Mouse (Mus musculus): ENCODE results near the gene Ctcfl.
A peak's percentile ranks its signal among the peaks of the same experiment; 100 is the strongest.
"Not testable (repeated sequence)": the region's sequence is repeated elsewhere in the genome, so short reads cannot be mapped to it uniquely, and the experiment has no call there.

Ctcfl gene

DNA sequence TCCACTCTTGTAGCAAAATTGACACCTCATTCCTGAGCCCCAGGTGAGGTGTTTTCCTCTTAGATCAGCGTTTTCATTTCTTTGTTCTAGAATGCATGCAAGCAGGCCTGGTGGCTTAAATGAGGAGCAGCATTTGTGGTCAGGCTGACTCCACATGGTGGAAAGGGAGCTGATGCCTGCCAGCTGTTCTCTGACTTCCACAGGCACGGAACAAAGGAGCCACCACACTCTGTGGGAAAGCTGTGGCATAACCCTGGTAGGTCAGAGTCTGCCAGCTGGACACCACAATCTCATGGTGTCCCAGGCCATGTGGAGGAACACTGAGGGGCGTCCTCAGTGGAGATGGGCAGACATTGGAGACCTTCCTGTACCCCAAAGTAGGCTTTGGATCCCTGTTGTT lies 26.5 kb upstream of the Ctcfl start:
- no peak for DNase-seq (ENCODE audit: low read depth in 1 of 2, low spot score in 2 of 2)

DNA sequence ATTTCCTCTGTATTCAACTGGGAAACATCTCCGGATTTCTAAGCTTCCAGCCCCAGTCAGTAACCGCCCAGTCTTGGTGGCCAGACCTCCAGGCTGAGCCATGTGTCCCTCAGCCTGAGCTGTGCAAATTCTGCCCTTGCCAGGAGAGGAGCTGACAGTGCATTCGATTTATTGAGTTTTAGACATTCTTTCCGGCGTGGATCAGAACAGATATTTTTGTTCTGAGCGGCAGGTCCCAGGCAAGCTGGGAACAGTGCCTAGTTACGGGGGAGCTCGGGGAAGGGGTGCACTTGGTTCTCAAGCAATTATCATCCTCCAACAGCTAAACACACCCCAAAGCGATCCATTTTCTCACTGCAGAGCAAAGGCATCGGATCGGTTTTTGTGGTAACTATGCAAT lies 24.3 kb upstream of the Ctcfl start:
- no peak for DNase-seq (ENCODE audit: low read depth in 1 of 2, low spot score in 2 of 2)

DNA sequence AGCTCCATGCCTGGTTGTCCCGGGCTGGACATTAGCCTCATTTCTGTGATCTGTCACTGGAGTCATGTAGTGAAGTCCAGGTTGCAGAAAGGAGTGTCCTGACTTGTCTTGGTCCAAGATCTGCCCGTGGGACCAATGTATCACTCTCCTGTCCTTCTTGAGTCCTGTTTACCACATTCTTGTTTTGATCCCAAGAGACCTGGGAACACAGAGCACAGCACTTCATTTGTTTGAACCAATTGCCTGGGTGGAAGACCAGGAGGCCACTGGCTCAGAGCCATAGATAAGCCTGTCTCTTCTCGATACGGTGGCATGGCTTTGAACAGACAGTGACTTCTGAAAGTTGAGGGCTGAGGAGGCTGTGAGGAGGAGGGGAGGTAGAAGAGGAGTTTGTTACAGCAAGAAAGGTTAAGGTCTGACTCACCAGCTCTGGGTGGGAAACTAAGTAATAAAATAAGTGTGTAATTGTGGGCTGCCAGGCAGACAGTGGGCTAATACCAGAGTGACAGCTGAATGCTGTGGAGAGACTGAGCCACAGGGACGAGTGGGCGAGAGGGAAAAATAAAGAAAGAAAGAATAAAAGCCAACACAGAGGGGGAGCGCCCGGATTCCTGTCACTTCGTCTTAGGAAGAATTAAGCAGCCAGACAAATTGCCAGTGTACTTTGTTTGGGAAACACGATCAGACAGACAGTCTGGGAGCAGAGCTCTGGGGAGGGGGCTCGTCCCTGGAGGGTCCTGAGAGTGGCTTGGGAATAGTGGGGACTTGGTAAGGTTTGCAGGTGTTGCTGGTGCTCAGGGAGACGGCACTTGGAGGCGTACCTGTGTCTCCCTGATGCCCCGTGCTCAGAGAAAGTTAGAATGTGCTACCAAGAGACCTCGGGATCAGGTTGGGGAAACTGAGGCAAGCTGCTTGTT lies 19.3 kb upstream of the Ctcfl start:
- no peak for DNase-seq (ENCODE audit: low read depth in 1 of 2, low spot score in 2 of 2)

DNA sequence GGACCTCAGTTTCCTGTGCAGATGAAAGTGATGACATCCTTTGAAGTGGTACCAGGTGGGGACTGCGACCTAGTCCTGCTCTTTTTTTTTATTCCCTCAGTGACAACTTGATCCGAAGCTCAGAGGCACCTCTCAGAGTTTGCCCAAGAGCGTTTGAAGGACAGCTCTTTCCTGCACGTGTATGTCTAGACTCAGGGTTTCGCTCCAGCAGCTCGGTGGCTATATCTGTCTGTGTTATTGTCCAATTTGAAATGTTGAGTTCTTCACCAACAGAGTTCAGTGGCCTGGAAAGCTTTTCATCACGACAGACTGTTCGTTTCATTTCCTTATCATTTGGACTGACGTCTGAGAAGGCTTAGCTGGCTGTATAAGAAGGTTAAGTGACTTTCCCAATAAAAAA lies 15.4 kb upstream of the Ctcfl start:
- DNase-seq (ENCODE audit: low read depth in 1 of 2, low spot score in 2 of 2): no peak

DNA sequence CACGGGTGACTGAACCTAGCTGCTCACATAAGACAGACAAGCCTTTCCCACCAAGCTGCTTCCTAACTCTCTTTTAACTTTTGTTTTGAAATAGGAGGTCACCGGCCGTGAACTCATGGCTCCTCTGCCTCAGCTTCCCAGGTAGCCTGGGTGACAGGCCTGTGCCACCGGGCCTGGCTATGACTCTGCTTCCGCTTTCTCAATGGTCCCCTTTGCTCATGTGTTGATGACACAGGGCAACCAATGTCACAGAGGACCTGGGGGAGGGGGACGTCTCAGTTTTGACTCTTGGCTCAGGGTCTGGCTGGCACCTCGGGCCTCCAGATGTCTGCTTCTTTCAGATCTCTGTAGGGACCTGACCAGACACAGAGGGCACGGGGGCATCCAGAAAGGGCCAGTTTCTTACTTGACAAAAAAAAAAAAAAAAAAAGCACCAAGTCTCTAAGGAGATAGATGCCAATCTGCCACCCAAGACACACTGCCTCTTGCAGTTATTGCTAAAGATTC lies 13.5 kb upstream of the Ctcfl start:
- no peak for DNase-seq (ENCODE audit: low read depth in 1 of 2, low spot score in 2 of 2)

DNA sequence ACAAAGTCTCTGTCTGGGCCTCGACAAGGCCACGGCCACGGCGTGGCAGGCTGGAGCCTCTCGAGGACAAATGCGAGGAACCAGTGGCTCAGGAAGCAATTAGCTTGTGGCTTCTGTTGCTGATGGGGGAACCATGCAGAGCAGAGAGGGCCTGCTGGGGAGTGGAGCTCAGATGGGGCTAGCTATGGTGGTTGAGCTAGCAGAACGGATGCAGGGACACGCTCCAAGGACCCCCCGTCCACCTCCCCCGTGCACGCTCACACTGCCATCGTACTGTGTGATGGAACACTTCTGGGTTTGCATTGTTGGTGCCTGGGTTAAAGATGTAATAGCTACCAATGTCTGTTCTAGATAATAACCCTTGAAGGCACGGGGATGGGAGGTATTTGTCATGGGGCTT lies 12.9 kb upstream of the Ctcfl start:
- no peak for DNase-seq (ENCODE audit: low read depth in 1 of 2, low spot score in 2 of 2)

DNA sequence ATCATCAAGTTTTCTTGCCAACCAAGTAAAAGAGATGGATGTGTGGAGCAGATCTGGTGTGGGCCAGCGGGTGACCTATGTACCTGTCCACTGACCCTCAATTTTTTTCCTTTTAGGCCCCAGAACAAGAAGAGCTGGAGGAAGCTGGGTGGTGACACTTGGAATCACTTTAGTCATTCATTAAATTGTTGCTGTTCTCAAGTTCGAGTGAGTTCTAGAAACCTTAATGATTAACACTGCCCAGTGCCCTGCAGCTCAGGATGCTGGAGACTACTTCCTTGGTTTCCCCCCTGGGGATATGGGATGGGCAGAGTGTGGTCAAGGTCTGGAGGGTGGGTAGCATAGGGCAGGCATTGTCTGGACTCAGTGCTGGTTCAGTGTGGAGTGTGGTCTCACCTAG lies 9.8 kb upstream of the Ctcfl start:
- DNase-seq (ENCODE audit: low read depth in 1 of 2, low spot score in 2 of 2): no peak

DNA sequence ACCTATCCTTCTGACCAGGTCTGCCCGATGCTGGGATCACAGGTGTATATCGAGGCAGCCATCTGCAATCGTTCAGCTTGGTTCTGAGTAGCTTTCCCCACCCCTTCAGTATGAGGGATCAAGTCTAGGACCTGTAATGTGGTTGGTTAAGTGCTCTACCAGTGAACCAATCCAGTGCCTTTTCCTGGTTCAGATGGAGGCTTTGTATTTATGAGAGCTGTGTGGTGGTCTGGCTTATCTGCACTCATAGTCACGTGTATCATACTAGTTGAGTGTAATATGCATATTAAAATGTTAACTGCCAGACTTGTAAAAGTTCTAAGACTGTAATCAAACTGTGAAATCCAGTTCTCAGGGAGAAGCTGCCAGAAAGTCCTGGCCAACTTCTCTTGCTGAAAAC lies 7.1 kb upstream of the Ctcfl start:
- DNase-seq (ENCODE audit: low read depth in 1 of 2, low spot score in 2 of 2): no peak

DNA sequence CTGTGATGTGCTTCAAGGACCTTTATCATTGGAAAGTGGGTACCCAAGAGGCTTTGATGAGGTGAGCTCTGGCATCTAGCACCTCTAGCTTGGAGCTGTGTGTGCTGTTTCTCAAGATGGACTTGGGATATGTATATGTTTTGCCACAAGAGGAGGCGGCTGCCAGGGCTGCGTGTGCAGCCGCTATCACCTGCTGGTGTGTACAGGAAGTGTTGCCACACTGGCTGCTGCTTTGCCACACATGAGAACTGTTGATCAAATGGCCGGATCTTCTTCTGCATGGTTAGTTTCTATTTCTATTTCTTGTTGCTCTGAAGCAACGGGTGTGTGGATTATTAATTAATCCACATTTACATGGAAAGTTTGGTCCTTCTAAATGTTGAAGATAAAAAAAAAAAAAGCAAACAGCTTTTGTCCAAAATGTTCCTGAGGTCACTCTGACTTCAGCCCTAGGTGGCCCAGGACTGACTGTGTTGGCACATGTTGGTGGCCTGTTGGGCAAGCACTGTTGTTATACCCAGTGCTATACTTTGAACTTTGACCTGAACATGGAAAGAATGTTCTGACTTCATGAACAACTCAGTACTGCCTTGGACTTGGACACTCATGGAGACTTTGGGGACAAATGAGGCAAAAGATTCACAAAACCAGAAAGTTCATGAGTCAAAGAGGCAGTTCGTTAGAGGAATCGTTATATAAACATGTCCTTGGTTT lies 4.9 kb upstream of the Ctcfl start:
- DNase-seq (ENCODE audit: low read depth in 1 of 2, low spot score in 2 of 2): no peak

DNA sequence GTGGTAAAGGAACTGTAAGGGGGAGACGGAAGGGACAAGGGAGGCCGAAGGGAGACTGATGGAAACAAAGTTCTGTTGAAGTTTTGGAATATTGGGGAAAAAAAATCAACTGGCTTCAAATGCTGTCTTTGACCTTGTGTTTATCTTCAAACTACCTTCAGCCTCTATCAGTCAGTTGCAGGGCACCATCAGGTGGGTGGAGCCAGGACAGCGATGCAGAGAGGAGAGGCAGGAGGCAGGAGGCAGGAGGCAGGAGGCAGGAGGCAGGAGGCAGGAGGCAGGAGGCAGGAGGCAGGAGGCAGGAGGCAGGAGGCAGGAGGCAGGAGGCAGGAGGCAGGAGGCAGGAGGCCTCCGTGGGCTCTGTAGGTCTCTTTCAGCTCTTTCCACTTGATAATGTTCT lies 792 bp upstream of the Ctcfl start:
- DNase-seq (ENCODE audit: low read depth in 1 of 2, low spot score in 2 of 2): not testable (repeated sequence)

DNA sequence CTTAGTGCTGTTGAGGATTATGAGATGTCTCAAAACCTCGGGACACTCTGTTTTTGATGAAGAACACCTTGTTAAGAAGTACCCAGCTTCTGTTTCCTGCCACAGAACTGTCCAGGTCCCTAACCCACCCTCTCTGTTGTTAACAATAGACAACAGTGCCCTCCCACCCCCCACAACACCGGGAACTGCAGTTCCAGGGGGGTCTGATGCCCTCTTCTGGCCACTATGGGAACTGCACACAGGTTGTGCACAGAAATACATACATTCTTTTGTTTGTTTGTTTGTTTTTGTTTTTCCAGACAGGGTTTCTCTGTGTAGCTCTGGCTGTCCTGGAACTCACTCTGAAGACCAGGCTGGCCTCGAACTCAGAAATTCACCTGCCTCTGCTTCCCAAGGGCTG lies 5.5 kb downstream of the Ctcfl start:
- not testable (repeated sequence) for DNase-seq (ENCODE audit: low read depth in 1 of 2, low spot score in 2 of 2)

DNA sequence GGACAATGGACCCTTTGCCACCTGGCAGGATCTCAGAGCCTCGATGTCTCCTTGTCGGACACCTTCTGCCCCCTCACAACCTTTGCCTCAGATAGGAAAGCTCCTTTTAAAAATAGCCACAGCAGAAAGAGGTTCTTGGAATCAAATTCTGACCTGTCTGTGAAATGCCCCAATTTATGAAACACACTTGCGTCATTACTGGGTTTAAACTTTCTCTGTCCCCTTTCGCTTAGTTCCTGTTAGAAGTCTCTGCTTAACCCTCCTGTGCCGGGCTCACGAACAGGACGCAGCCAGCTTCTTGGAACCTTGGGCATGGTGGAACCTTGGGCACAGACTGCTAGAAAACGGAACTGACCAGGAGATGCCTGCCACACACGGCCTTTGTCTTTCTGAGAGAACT lies 8.8 kb downstream of the Ctcfl start:
- no peak for DNase-seq (ENCODE audit: low read depth in 1 of 2, low spot score in 2 of 2)

DNA sequence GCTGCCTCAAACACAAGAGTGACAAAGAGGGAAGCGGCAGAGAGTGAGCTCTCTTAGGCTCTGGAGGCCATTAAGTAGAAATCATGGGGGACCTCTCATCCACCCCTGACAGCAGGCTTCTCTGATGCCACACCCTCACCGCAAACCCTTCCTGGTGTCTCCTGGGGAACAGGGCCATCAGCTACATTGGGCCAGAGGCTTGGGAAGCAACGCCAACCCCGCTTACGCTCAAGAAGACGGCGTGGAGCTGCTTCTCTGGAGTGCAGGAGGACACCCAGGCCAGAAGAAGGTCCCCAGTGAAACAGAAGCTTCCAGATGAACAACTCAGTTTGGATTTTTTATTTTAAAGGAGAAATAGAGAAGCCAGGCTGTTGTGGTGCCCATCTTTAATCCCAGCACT lies 9.8 kb downstream of the Ctcfl start:
- DNase-seq (ENCODE audit: low read depth in 1 of 2, low spot score in 2 of 2): no peak

DNA sequence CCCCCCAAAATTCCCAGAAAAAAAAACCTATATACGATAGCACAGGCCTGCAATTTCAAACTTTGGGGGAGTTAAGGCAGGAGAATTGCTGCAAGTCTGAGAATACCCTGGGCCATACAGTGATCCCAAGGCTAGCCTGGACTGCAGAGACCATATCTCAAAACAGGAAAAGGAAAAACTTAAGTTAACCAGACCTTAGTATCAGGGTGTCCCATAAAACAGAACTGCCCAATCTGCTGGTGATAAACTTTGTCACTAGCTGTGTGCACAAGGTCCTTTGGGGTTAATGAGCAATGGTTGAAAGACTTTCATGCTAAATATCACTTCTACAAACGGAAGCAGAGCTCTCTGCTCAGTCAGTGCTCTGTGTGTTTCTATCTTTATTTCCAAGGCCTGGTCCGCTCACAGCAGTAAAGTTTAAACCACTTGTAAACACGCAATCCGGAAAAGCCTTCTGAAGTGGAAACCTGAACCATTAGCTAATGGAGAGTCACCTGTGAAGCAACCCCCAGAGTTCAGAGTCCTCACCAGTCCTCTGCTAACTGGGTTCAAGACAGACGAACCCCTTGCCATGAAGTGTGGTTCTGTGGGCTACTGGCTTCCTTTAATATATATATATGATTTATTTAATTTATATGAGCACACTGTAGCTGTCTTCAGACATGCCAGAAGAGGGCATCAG lies 10.7 kb downstream of the Ctcfl start:
- DNase-seq (ENCODE audit: low read depth in 1 of 2, low spot score in 2 of 2): no peak

DNA sequence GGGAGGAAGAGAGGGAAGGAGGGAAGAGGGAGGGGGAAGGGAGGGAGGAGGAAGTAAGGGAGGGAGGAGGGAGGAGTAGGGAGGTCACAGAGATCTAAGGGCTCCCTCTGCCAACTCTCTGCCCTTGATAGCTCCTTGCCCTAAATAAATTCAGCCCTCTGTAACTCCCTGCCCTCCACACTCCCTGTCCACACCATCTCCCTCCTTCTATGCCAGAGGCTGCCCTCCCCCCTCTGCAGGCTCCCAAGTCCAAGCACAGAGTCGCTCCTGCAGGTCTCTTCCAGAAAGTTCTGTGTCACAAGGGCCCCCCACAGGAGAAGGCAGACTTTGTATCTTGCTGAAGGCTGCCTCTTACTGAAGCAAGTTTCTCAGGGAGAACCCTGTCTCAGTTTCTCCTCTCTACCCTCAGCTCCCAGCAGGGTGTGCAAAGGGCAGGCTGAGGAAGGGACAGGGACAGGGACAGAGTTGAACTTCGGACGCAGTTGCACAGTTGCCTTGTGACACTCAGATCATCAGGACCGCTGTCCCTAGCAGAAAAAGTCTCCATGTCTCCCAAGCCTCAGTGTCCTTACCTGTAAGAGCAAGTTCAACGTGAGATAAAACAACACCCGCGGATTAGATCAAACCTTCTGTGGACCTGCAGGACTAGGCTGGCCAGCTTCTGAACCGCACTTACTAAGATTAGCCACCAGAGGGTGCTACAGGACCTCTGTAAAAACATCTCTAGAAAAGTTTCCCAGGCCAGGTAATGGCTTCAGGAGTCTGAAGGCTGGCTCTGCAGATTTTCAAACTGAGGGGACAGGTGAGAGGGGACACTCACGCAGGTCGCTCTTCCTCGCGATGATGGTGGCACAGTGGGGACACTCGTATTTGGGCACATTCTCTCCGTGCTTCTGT lies 12.2 kb downstream of the Ctcfl start:
- no peak for DNase-seq (ENCODE audit: low read depth in 1 of 2, low spot score in 2 of 2)

DNA sequence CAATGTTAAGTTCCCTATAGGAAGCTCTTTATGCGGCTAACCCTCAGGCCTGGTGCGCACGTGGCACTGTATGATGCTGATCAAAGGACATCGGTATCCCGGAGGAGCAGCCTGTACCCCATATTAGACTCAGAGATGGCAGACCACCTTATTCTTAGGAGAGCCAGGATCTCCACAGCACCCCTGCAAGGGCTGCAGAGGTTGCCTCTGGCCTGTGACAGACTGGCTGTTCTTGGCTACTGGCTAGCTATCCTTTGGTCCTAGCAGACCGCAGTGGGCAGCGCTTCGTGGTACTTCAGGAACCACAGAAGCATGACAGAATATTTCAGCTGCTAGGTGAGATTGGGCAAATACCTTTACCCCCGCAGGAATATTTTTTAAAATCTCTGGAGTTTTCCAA lies 12.9 kb downstream of the Ctcfl start:
- no peak for DNase-seq (ENCODE audit: low read depth in 1 of 2, low spot score in 2 of 2)

DNA sequence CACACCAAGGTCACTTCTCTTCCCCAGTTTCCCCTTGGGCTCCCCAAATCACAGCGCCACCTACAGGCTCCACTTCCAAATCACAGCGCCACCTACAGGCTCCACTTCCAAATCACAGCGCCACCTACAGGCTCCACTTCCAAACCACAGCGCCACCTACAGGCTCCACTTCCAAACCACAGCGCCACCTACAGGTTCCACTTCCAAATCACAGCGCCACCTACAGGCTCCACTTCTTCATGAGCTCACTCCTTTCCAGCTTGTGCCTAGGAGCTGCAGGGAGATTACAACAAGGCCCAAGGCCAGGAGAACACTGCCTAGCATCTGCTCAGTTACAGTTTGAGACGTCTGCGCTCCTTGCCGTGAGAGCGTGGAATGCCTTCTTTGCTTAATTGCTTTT lies 22.0 kb downstream of the Ctcfl start:
- peak in 1 of 2 experiments; percentile 33 for DNase-seq (ENCODE audit: low read depth in 1 of 2, low spot score in 2 of 2)

DNA sequence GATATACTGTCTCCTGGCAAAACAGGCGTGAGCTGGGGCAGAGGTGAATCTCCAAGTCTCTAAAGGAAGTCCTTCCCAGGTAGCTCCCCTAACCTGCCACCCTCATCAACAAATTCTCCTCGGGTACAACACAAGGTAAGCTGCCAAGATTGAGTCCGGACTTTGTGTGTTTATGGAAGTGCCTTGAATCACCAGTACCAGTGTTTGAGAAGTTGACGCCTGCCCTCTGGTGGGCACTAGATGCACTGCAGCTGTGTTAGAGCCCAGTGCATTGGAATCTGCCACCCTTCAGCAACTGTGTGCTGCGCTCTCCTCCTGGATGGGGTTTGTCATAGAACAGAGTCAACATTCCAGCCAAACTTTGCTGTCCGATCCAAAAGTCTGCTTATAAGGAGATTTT lies 29.9 kb downstream of the Ctcfl start:
- DNase-seq (ENCODE audit: low read depth in 1 of 2, low spot score in 2 of 2): peak in 1 of 2 experiments; percentile 72

DNA sequence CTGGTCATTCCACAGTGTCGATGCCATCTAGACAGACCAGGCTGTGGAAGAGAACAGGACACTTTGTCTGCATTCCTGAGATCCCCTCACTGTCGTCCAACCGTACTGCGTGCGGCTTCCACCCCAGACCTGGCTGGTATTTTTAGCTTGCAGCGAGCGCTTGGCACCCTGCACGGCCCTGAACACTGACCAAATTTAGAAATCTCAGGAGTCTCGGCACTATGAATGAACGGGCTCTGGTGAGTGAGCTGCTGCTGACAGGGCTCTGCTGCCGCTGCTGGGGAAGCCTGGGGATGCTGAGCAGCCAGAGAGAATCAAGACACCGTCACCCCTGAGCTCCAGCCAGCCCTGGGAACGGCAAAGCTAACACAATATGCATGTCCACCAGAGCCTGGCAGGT lies 31.9 kb downstream of the Ctcfl start:
- DNase-seq (ENCODE audit: low read depth in 1 of 2, low spot score in 2 of 2): no peak

DNA sequence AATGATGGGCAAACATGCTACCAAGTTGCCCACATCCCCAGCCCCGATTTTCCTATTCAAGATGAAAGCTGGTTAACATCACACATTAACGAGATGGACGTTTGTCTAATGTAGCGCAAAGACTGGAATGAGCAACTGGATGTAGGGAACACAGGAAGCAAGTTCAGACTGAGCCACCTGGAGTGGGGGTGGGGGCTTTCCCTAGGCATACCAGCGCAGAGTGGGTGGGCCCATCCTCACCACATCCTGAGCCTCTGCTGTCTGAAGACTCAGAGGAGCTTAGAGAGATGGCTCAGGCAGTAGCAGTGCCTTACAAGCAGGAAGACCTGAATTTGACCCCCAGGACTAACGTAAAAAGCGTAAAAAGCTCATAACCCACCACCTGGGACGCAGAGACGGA lies 33.6 kb downstream of the Ctcfl start:
- DNase-seq (ENCODE audit: low read depth in 1 of 2, low spot score in 2 of 2): no peak

DNA sequence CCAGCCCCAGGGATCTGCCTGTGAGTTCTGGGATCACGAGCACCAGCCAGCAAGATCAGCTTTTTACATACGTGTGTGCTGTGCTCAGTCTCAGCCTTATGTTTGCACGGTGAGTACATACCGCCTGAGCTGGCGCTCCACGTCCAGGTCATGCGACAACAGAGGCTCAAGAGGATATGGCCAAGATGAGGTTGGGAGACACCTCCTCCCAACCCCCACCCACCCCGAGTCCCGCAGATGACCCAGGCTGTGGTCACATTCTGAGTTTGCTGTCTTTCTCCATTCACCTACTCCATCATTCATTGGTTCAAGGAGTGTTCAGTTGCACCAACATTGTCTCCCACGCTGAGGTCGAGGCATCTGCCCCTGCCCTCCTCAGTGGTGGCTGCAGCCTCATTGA lies 34.5 kb downstream of the Ctcfl start:
- DNase-seq (ENCODE audit: low read depth in 1 of 2, low spot score in 2 of 2): no peak
